Mouse (Mus musculus) forebrain, postnatal 0 days (tissue): ENCODE results near the gene Crabp1. TPM values are rescaled to one million over a fixed set of nuclear protein-coding genes. Genes with fewer than 3 reads are reported as not detected.

Experiments used
- ATAC-seq: fragments of 200-750 bp; cut with Nextera tagmentation; 2 replicates; pipeline ENCODE4 v1.8.0; 2017; ENCODE audit warnings: mild to moderate bottlenecking, moderate library complexity
- DNase-seq: peaks from one replicate; pipeline ENCODE4 v3.0.0-alpha.2; 2015
- H3K27ac ChIP-seq: fragments of 300-500 bp; sonication (generic); 2 replicates; pipeline ENCODE4 v1.5.1; 2014; ENCODE audit warnings: low read depth, mild to moderate bottlenecking, antibody characterized with exemption, low read length, moderate library complexity, mixed read lengths
- H3K27me3 ChIP-seq: fragments of 300-500 bp; sonication (generic); 2 replicates; pipeline ENCODE4 v1.6.1; 2014; ENCODE audit warnings: mild to moderate bottlenecking, low read length, mixed read lengths; ENCODE audit not compliant: insufficient read depth
- H3K36me3 ChIP-seq: fragments of 300-500 bp; sonication (generic); 2 replicates; pipeline ENCODE4 v1.6.1; 2014; ENCODE audit warnings: mild to moderate bottlenecking, moderate library complexity; ENCODE audit not compliant: insufficient read depth
- H3K4me1 ChIP-seq: fragments of 300-500 bp; sonication (generic); 2 replicates; pipeline ENCODE4 v1.6.1; 2014; ENCODE audit warnings: antibody characterized with exemption; ENCODE audit not compliant: insufficient read depth
- H3K4me2 ChIP-seq: fragments of 300-500 bp; sonication (generic); 2 replicates; pipeline ENCODE4 v1.6.1; 2014; ENCODE audit warnings: low read depth, mild to moderate bottlenecking, moderate library complexity
- H3K4me3 ChIP-seq: fragments of 300-500 bp; sonication (generic); 2 replicates; pipeline ENCODE4 v1.5.1; 2014; ENCODE audit warnings: low read depth, low read length, mixed read lengths
- H3K9ac ChIP-seq: fragments of 300-500 bp; sonication (generic); 2 replicates; pipeline ENCODE4 v1.6.1; 2014; ENCODE audit warnings: mild to moderate bottlenecking
- H3K9me3 ChIP-seq: fragments of 300-500 bp; sonication (generic); 2 replicates; pipeline ENCODE4 v1.6.1; 2016; ENCODE audit warnings: low read length
- CTCF ChIP-seq: sonication (generic); IDR thresholded peaks from 2 replicates; pipeline ENCODE4 v1.5.1; 2016; ENCODE audit warnings: antibody characterized with exemption, control low read depth, low read depth
- WGBS: fragments of 180-500 bp; shearing (Covaris S2); extraction: QIAGEN DNeasy Blood & Tissue Kit; methylation state at CpG from one replicate; pipeline ENCODE4 v1.1.7; 2014; 5-methylcytosine and 5-hydroxymethylcytosine counted together
- polyA plus RNA-seq: library from polyadenylated mRNA; unstranded; fragments of >200 nt; fragmentation: Nextera tagmentation; extraction: Ambion mirVana; gene quantifications from 2 replicates; pipeline ENCODE4 v1.2.1, GENCODE M21; 2015
- total RNA-seq: library from RNA; depleted of rRNA; stranded (reverse); fragments of >200 nt; gene quantifications from 2 replicates; pipeline ENCODE4 v1.2.3, GENCODE M21; 2014; rRNA removed

The Crabp1 gene
- total and polyA plus RNA-seq, 2 experiments from 2014 or later: 28.4 to 110 TPM

DNA sequence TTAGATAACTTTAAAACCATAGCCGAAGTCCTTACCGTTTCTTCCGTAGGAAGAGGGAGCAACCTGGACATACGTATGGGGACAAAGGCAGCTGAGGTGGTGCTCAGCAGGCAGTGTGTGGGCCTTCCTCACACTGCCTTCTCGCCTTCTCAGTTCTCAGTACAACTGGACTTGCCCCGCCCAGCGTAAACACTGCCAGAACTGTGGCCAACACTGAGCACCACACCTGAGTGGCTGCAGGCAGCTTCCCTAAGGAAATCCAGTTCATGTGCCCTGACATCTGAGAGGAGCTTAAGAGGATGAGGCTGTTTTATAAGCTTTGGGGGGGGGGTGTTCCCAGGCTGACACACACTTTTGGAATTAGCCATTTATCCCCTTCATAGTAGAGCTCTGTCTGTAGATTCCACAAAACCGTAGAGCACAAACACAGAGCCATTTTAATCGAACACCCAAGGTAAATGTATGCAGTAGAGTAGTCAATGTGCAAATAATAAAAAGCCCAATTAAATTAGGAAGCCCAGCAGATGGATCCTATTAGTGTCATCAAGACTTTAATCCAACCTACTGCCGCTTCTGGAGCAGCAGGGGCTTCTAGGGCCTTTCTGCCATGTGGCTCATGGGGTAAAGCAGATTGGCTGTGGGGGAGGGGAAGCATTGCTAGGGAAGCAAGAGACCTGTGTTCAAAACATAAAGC, 52.1 kb downstream of the Crabp1 start:
- ATAC-seq: no peak
- no peak for DNase-seq
- H3K4me3 ChIP-seq: no peak overlapping the region
- H3K9ac ChIP-seq: no peak overlapping the region
- no peak overlapping the region for H3K4me2 ChIP-seq
- H3K27ac ChIP-seq: no peak overlapping the region
- no peaks in the 10 kb centered on the region for H3K36me3 ChIP-seq
- 65% methylated on average over 10 of the region's 10 CpGs for WGBS
- no peaks in the 10 kb centered on the region for H3K4me1 ChIP-seq
- H3K27me3 ChIP-seq: no peaks in the 10 kb centered on the region
- H3K9me3 ChIP-seq: no peaks in the 10 kb centered on the region
- TF ChIP-seq CTCF: no peak

- WGBS: 48% methylated on average over 5 of the region's 5 CpGs
- Histone ChIP-seq H3K27ac (no peak overlapping the region), H3K9me3 (no peaks in the 10 kb centered on the region), H3K4me1 (no peaks in the 10 kb centered on the region), H3K4me3 (no peak overlapping the region), H3K9ac (no peak overlapping the region), H3K36me3 (no peaks in the 10 kb centered on the region), H3K27me3 (no peaks in the 10 kb centered on the region), H3K4me2 (no peak overlapping the region)
- DNase-seq: peak; percentile 83
- peak; percentile 88 for ATAC-seq
- peak; percentile 86 for TF ChIP-seq CTCF
Observed at GRCm38 (mm10) chr9:54821442-54822100, 57.0 kb downstream of the Crabp1 start.

Other genes starting within 250 kb of the Crabp1 start
- not detected in 2 replicates for gene Sh2d7, start 225.8 kb upstream of the Crabp1 start, total RNA-seq
- 0.05 TPM in 1 of 2 replicates, not detected in the other for gene Sh2d7, start 225.8 kb upstream of the Crabp1 start, polyA plus RNA-seq
- gene Cib2, start 204.5 kb upstream of the Crabp1 start, total RNA-seq: 56.7 and 61.2 TPM in 2 replicates
- 66.5 and 72.5 TPM in 2 replicates for gene Cib2, start 204.5 kb upstream of the Crabp1 start, polyA plus RNA-seq
- gene Idh3a, start 178.4 kb upstream of the Crabp1 start, total RNA-seq: 94.6 and 100 TPM in 2 replicates
- gene Idh3a, start 178.4 kb upstream of the Crabp1 start, polyA plus RNA-seq: 171 and 183 TPM in 2 replicates
- 45.4 and 52.2 TPM in 2 replicates for gene Acsbg1, start 102.9 kb upstream of the Crabp1 start, total RNA-seq
- gene Acsbg1, start 102.9 kb upstream of the Crabp1 start, polyA plus RNA-seq: 32.8 and 38.9 TPM in 2 replicates
- gene Dnaja4, start 65.9 kb upstream of the Crabp1 start, total RNA-seq: 5.8 and 8.9 TPM in 2 replicates
- 5.9 and 7.2 TPM in 2 replicates for gene Dnaja4, start 65.9 kb upstream of the Crabp1 start, polyA plus RNA-seq
- gene Wdr61, start 30.2 kb upstream of the Crabp1 start, total RNA-seq: 69.0 and 72.6 TPM in 2 replicates
- gene Wdr61, start 30.2 kb upstream of the Crabp1 start, polyA plus RNA-seq: 93.2 and 109 TPM in 2 replicates
- gene Ireb2, start 99.0 kb downstream of the Crabp1 start, total RNA-seq: 47.7 and 54.7 TPM in 2 replicates
- 12.0 and 18.5 TPM in 2 replicates for gene Ireb2, start 99.0 kb downstream of the Crabp1 start, polyA plus RNA-seq
- 0.92 and 1.3 TPM in 2 replicates for gene Hykk, start 152.5 kb downstream of the Crabp1 start, total RNA-seq
- 0.54 and 1.2 TPM in 2 replicates for gene Hykk, start 152.5 kb downstream of the Crabp1 start, polyA plus RNA-seq
- gene Psma4, start 186.0 kb downstream of the Crabp1 start, total RNA-seq: 424 and 505 TPM in 2 replicates
- 289 and 317 TPM in 2 replicates for gene Psma4, start 186.0 kb downstream of the Crabp1 start, polyA plus RNA-seq
- not detected in 2 replicates for gene AY074887, start 186.2 kb downstream of the Crabp1 start, total RNA-seq
- gene AY074887, start 186.2 kb downstream of the Crabp1 start, polyA plus RNA-seq: 0.52 and 0.76 TPM in 2 replicates
- 2.0 and 3.2 TPM in 2 replicates for gene Chrna5, start 216.1 kb downstream of the Crabp1 start, total RNA-seq
- 2.6 TPM in 2 replicates for gene Chrna5, start 216.1 kb downstream of the Crabp1 start, polyA plus RNA-seq